Mouse (Mus musculus) brain, embryonic 14.5 days (tissue): ENCODE data around the gene Olfr741. TPM values are rescaled to one million over a fixed set of nuclear protein-coding genes. Genes with fewer than 3 reads are reported as not detected.

Experiments
- DNase-seq: peaks from one replicate; pipeline ENCODE4 v3.0.0-alpha.2; 2011; ENCODE audit warnings: low read depth
- CTCF ChIP-seq: fragments of 200-500 bp; IDR thresholded peaks from 2 replicates; pipeline ENCODE4 v1.5.1; 2012; ENCODE audit warnings: inconsistent platforms, mild to moderate bottlenecking, moderate library complexity, borderline replicate concordance; ENCODE audit not compliant: insufficient read depth, insufficient read length; ENCODE audit errors: extremely low read depth
- POLR2A ChIP-seq: fragments of 200-500 bp; IDR thresholded peaks from 2 replicates; pipeline ENCODE4 v1.6.1; 2012; ENCODE audit warnings: mild to moderate bottlenecking, inconsistent platforms, borderline replicate concordance; ENCODE audit not compliant: poor library complexity, insufficient read depth, insufficient read length, severe bottlenecking; ENCODE audit errors: extremely low read depth
- polyA plus RNA-seq: library from polyadenylated mRNA; depleted of rRNA; stranded (reverse); fragments of >200 nt; gene quantifications from 2 replicates; pipeline ENCODE4 v1.2.3, GENCODE M21; 2012; rRNA removed

The Olfr741 gene
- polyA plus RNA-seq, result not detected in 2 replicates

GRCm38 (mm10) chr14:50472438-50472837, at the start of gene Olfr741:
Olfr741 (plus strand) TSS chr14:50472738.
- DNase-seq, result no peak
- no peak for TF ChIP-seq CTCF

DNA sequence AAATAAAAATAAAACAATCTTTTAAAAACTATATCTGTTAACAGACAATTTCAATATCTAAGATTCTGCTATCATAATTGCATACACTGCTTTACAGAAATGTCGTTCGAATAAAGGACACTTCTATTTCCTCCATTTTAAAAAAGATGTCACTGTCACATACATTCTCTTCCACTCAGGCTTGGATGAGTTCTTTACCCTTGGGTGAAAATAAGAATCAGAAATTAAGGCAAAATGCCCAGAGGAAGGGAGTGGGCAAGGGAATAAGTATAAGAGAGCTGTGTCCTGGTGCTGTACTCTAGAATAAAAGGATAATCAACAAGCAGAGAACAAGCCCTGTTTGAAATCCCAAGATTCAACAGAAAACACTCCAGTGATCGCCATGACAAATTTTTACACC, 27.3 kb upstream of the Olfr741 start, which contains the start of gene Olfr740:
Gene Olfr740, plus strand, starts transcription at position 301 of the 400 bp plus-strand sequence.
- TF ChIP-seq POLR2A (no peak), CTCF (no peak)
- DNase-seq, result no peak

DNA sequence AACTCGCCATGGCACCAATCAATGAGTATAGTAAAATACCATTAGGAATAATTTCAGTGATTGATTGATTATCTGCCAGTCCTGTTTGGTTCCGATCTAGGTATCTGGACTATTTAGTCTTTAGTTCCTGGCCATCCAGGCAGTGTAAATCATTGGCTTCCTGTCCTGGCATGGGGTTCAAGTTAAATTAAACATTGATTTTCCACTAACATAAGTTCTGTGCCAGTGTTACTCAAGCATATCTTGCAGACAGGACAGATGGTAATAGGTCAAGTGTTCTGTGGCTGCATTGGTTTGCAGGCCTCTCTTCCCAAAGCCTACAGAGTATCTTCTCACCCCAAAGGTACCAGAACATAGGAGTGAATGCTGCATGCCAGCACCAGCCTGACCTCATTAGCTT, 5.9 kb downstream of the Olfr741 start:
- TF ChIP-seq CTCF, result no peak
- no peak for TF ChIP-seq POLR2A
- DNase-seq, result no peak

DNA sequence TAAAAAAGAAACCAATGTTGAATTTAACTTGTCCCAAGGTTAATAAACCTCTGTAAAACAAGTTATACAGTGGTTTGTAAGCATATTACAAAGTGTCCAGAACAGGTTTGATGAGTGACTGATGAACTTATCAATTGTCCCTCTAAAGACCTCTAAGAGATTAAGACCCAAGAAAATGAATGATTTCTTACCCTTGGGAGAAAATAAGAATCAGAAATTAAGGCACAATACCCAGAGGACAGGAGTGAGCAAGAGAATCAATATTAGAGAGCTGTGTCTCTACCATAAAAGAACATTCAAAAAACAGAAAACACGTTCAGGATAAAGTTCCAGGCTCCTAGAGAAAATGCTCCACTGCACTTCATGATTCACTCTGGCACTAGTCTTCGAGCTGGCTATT, 30.8 kb downstream of the Olfr741 start, which contains the start of gene Olfr742:
Gene Olfr742, plus strand, starts transcription at position 301 of the 400 bp plus-strand sequence.
- no peak for DNase-seq
- TF ChIP-seq CTCF, result no peak
- no peak for TF ChIP-seq POLR2A

DNA sequence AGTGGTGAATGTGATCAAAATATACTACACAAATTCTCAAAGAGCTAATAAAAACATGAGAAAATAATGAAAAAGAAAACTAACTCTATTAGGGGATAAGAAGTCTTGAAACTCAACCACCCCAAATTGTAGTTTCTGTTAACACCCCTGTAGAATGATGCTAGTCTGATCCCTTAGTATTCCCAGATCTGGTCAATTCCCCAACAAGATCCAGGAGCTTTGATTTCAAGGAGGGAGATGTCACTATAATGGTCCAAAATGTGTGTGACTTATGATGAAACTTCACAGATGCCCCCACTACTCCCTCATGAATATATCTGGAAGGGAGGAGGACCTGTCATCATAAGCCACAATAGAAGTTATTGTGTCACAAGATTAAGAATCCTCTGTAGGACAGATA, 49.0 kb downstream of the Olfr741 start, which contains the start of gene Olfr743:
Gene Olfr743, plus strand, starts transcription at position 301 of the 400 bp plus-strand sequence.
- DNase-seq, result no peak
- TF ChIP-seq POLR2A, result no peak
- no peak for TF ChIP-seq CTCF

Other genes starting within 250 kb of the Olfr741 start
- gene Olfr731, start 230.9 kb upstream of the Olfr741 start, polyA plus RNA-seq, result not detected in 2 replicates
- not detected in 2 replicates for gene Olfr732, start 188.5 kb upstream of the Olfr741 start, polyA plus RNA-seq
- not detected in 2 replicates for gene Olfr733, start 171.2 kb upstream of the Olfr741 start, polyA plus RNA-seq
- gene Olfr734, start 146.0 kb upstream of the Olfr741 start, polyA plus RNA-seq, result not detected in 2 replicates
- not detected in 2 replicates for gene Olfr735, start 123.9 kb upstream of the Olfr741 start, polyA plus RNA-seq
- not detected in 2 replicates for gene Tlr11, start 114.8 kb upstream of the Olfr741 start, polyA plus RNA-seq
- not detected in 2 replicates for gene Olfr736, start 91.6 kb upstream of the Olfr741 start, polyA plus RNA-seq
- not detected in 2 replicates for gene Olfr738, start 65.2 kb upstream of the Olfr741 start, polyA plus RNA-seq
- not detected in 2 replicates for gene Olfr739, start 54.1 kb upstream of the Olfr741 start, polyA plus RNA-seq
- not detected in 2 replicates for gene Olfr740, start 27.2 kb upstream of the Olfr741 start, polyA plus RNA-seq
- gene Olfr742, start 30.9 kb downstream of the Olfr741 start, polyA plus RNA-seq, result not detected in 2 replicates
- gene Olfr743, start 49.1 kb downstream of the Olfr741 start, polyA plus RNA-seq, result not detected in 2 replicates
- gene Olfr744, start 142.1 kb downstream of the Olfr741 start, polyA plus RNA-seq, result not detected in 2 replicates
- gene Olfr745, start 166.7 kb downstream of the Olfr741 start, polyA plus RNA-seq, result not detected in 2 replicates
- not detected in 2 replicates for gene Olfr746, start 174.3 kb downstream of the Olfr741 start, polyA plus RNA-seq
- not detected in 2 replicates for gene Olfr747, start 220.5 kb downstream of the Olfr741 start, polyA plus RNA-seq
- not detected in 2 replicates for gene Olfr748, start 234.6 kb downstream of the Olfr741 start, polyA plus RNA-seq